17 mouse cellular contexts compared by ENCODE assay signal in the genomic region with DNA sequence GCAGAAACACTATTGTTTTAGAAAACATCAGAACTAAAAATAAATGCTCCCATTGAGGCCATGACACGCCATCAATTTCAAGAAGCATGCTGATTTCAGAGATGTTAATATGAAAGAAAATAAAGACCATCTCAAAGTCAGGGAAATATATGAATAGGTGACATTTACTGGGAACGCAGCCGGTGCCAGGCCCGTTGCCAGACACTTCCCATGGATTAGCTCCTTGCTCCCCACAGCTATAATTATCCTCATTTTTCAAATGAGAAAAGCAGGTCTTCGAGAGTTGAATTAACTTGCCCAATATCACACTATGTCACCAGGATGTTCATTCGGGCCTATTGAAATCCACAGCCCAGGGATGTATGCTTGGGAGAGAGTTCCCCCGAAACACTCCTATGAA.
DNase-seq lines count a peak whose midpoint lies in the region; ATAC-seq and TF ChIP-seq lines count a peak whose summit lies in the region.
"Had no signal": no experiment of that assay in that cellular context is flagged by ENCODE, and none has a peak within 500 bp of the region (broad histone marks: within the 10 kb centered on the region; RNA-seq: fewer than 3 reads in every experiment).

No protein-coding gene starts in this region.

- H3K27ac ChIP-seq in kidney, embryonic 16.5 days (ENCODE audit: low read length): no peak overlapping the region
- peak overlapping the region; percentile 78 for H3K27ac ChIP-seq in forebrain, embryonic 15.5 days (replicated peaks)
- H3K27ac ChIP-seq in hindbrain, embryonic 15.5 days (replicated peaks): peak overlapping the region; percentile 68
- H3K27ac ChIP-seq in midbrain, postnatal 0 days (ENCODE audit: low read depth, low read length): peak overlapping the region; percentile 34; the same call in 1 of the 2 replicates
- H3K27ac ChIP-seq: liver, embryonic 13.5 days had no signal

- H3K4me1 ChIP-seq in kidney, embryonic 16.5 days (ENCODE audit: insufficient read depth, low read length): peaks cover 17% of the 10 kb centered on the region
- H3K4me1 ChIP-seq in forebrain, embryonic 15.5 days: peaks cover 48% of the 10 kb centered on the region
- peaks cover 42% of the 10 kb centered on the region for H3K4me1 ChIP-seq in hindbrain, embryonic 15.5 days (replicated peaks)
- H3K4me1 ChIP-seq in midbrain, postnatal 0 days (ENCODE audit: insufficient read depth, low read length): peaks cover 13% of the 10 kb centered on the region; the same call in 1 of the 2 replicates
- H3K4me1 ChIP-seq: liver, embryonic 13.5 days had no signal

- peak; percentile 43 to 50 for DNase-seq in kidney, postnatal 4 days
- peak; percentile 60 for DNase-seq in midbrain, postnatal 0 days (ENCODE audit: low spot score)
- no peak for DNase-seq in urinary bladder, postnatal 25 days (ENCODE audit: low spot score)
- DNase-seq in adrenal gland, postnatal 10 days: no peak
- DNase-seq: gastrocnemius, postnatal 14 days; heart, postnatal 4 days; kidney, adult 2 months; liver, embryonic 13.5 days; thymus, postnatal 14 days had no signal

- no peak for ATAC-seq in kidney, embryonic 16.5 days (ENCODE audit: low FRiP score, low TSS enrichment)
- ATAC-seq in forebrain, embryonic 15.5 days (replicated peaks): no peak
- no peak for ATAC-seq in hindbrain, embryonic 15.5 days (ENCODE audit: low FRiP score, low read depth)
- no peak for ATAC-seq in midbrain, postnatal 0 days (ENCODE audit: low FRiP score)
- ATAC-seq in activated CD4-positive, CD25-positive, alpha-beta regulatory T cell, adult 4 months: no peak
- ATAC-seq: CD4-positive, CD25-positive, alpha-beta regulatory T cell, adult 4 months; lung, postnatal 0 days had no signal

- WGBS in kidney, embryonic 16.5 days: 76% methylated on average over 7 of the region's 7 CpGs
- 21% methylated on average over 7 of the region's 7 CpGs for WGBS in forebrain, embryonic 15.5 days
- WGBS in hindbrain, embryonic 15.5 days: 42% methylated on average over 7 of the region's 7 CpGs
- WGBS in midbrain, postnatal 0 days: 55% methylated on average over 7 of the region's 7 CpGs

- H3K9ac ChIP-seq in kidney, embryonic 16.5 days (replicated peaks; ENCODE audit: low read length): no peak overlapping the region
- no peak overlapping the region for H3K9ac ChIP-seq in forebrain, embryonic 15.5 days (replicated peaks)
- no peak overlapping the region for H3K9ac ChIP-seq in hindbrain, embryonic 15.5 days
- no peak overlapping the region for H3K9ac ChIP-seq in midbrain, postnatal 0 days (replicated peaks; ENCODE audit: low read length, poor library complexity, severe bottlenecking)
- H3K9ac ChIP-seq: embryonic facial prominence, embryonic 12.5 days; heart, embryonic 12.5 days; liver, embryonic 13.5 days had no signal

- no peak for TF ChIP-seq CTCF in midbrain, postnatal 0 days (IDR thresholded peaks at IDR 0.05)

- no peak overlapping the region for H3K4me2 ChIP-seq in kidney, embryonic 16.5 days (replicated peaks; ENCODE audit: low read depth, low read length)
- no peak overlapping the region for H3K4me2 ChIP-seq in forebrain, embryonic 15.5 days (replicated peaks)
- H3K4me2 ChIP-seq in hindbrain, embryonic 15.5 days: no peak overlapping the region
- no peak overlapping the region for H3K4me2 ChIP-seq in midbrain, postnatal 0 days (ENCODE audit: low read depth, low read length, poor library complexity, severe bottlenecking)
- H3K4me2 ChIP-seq: embryonic facial prominence, embryonic 12.5 days; heart, embryonic 12.5 days; liver, embryonic 13.5 days had no signal

- H3K27me3 ChIP-seq in kidney, embryonic 16.5 days (ENCODE audit: insufficient read depth, low read length): no peaks in the 10 kb centered on the region
- no peaks in the 10 kb centered on the region for H3K27me3 ChIP-seq in forebrain, embryonic 15.5 days
- no peaks in the 10 kb centered on the region for H3K27me3 ChIP-seq in hindbrain, embryonic 15.5 days
- no peaks in the 10 kb centered on the region for H3K27me3 ChIP-seq in midbrain, postnatal 0 days (ENCODE audit: insufficient read depth, low read length)
- H3K27me3 ChIP-seq: embryonic facial prominence, embryonic 12.5 days; liver, embryonic 13.5 days had no signal

- no peaks in the 10 kb centered on the region for H3K36me3 ChIP-seq in kidney, embryonic 16.5 days (ENCODE audit: insufficient read depth, low read length)
- no peaks in the 10 kb centered on the region for H3K36me3 ChIP-seq in forebrain, embryonic 15.5 days
- H3K36me3 ChIP-seq in hindbrain, embryonic 15.5 days: no peaks in the 10 kb centered on the region
- H3K36me3 ChIP-seq in midbrain, postnatal 0 days (ENCODE audit: insufficient read depth, low read length): no peaks in the 10 kb centered on the region
- H3K36me3 ChIP-seq: embryonic facial prominence, embryonic 12.5 days; heart, embryonic 12.5 days; liver, embryonic 13.5 days had no signal

- H3K9me3 ChIP-seq in kidney, embryonic 16.5 days (ENCODE audit: low read length): no peaks in the 10 kb centered on the region
- H3K9me3 ChIP-seq in forebrain, embryonic 15.5 days: no peaks in the 10 kb centered on the region
- H3K9me3 ChIP-seq in hindbrain, embryonic 15.5 days: no peaks in the 10 kb centered on the region
- H3K9me3 ChIP-seq in midbrain, postnatal 0 days (ENCODE audit: low read length): no peaks in the 10 kb centered on the region
- H3K9me3 ChIP-seq: embryonic facial prominence, embryonic 12.5 days; liver, embryonic 13.5 days had no signal

- H3K4me3 ChIP-seq in kidney, embryonic 16.5 days (ENCODE audit: low read length): no peak overlapping the region
- H3K4me3 ChIP-seq in forebrain, embryonic 15.5 days: no peak overlapping the region
- H3K4me3 ChIP-seq in hindbrain, embryonic 15.5 days: no peak overlapping the region
- H3K4me3 ChIP-seq in midbrain, postnatal 0 days (ENCODE audit: low read depth, low read length): no peak overlapping the region
- H3K4me3 ChIP-seq: embryonic facial prominence, embryonic 12.5 days; heart, embryonic 12.5 days; liver, embryonic 13.5 days had no signal

Comparison
In these comparisons a context has a peak if more than half of its experiments do, and no peak if none do; other contexts are left out.
1. DNase-seq: peak in kidney, postnatal 4 days (2 of 2) and midbrain, postnatal 0 days (single experiment); none in urinary bladder, postnatal 25 days (single experiment) and adrenal gland, postnatal 10 days (single experiment).